Mouse (Mus musculus) stomach, embryonic 16.5 days (tissue): ENCODE data around the gene Nme6. TPM values are rescaled to one million over a fixed set of nuclear protein-coding genes. Genes with fewer than 3 reads are reported as not detected.

Experiments used
- ATAC-seq: fragments of 200-750 bp; cut with Nextera tagmentation; 2 replicates; pipeline ENCODE4 v1.8.0; 2017; ENCODE audit warnings: moderate number of reproducible peaks, moderate TSS enrichment; ENCODE audit not compliant: insufficient read depth, low FRiP score
- H3K27ac ChIP-seq: fragments of 300-500 bp; sonication (generic); 2 replicates; pipeline ENCODE4 v1.5.1; 2014; ENCODE audit warnings: low read length
- H3K27me3 ChIP-seq: fragments of 300-500 bp; sonication (generic); 2 replicates; pipeline ENCODE4 v1.6.1; 2014; ENCODE audit warnings: low read length, control low read depth, mixed read lengths; ENCODE audit not compliant: control insufficient read depth, insufficient read depth
- H3K36me3 ChIP-seq: fragments of 300-500 bp; sonication (generic); 2 replicates; pipeline ENCODE4 v1.6.1; 2014; ENCODE audit warnings: low read length; ENCODE audit not compliant: control insufficient read depth, insufficient read depth
- H3K4me1 ChIP-seq: fragments of 300-500 bp; sonication (generic); 2 replicates; pipeline ENCODE4 v1.6.1; 2014; ENCODE audit warnings: low read length, control low read depth, mixed read lengths; ENCODE audit not compliant: control insufficient read depth, insufficient read depth
- H3K4me2 ChIP-seq: fragments of 300-500 bp; sonication (generic); 2 replicates; pipeline ENCODE4 v1.6.1; 2014; ENCODE audit warnings: low read depth, low read length, mixed read lengths
- H3K4me3 ChIP-seq: fragments of 300-500 bp; sonication (generic); replicated peaks from 2 replicates; pipeline ENCODE4 v1.5.1; 2014; ENCODE audit warnings: mild to moderate bottlenecking, low read length
- H3K9ac ChIP-seq: fragments of 300-500 bp; sonication (generic); 2 replicates; pipeline ENCODE4 v1.6.1; 2014; ENCODE audit warnings: low read length
- H3K9me3 ChIP-seq: fragments of 300-500 bp; sonication (generic); replicated peaks from 2 replicates; pipeline ENCODE4 v1.6.1; 2016; ENCODE audit warnings: low read length, control low read depth; ENCODE audit not compliant: control insufficient read depth
- WGBS: fragments of 180-500 bp; shearing (Covaris S2); extraction: QIAGEN DNeasy Blood & Tissue Kit; methylation state at CpG from one replicate; pipeline ENCODE4 v1.1.7; 2014; 5-methylcytosine and 5-hydroxymethylcytosine counted together
- polyA plus RNA-seq: library from polyadenylated mRNA; unstranded; fragments of >200 nt; fragmentation: Nextera tagmentation; extraction: Ambion mirVana; gene quantifications from 2 replicates; pipeline ENCODE4 v1.2.1, GENCODE M21; 2015

The Nme6 gene
- polyA plus RNA-seq, 1 experiment from 2014 or later: 61.0 TPM

DNA sequence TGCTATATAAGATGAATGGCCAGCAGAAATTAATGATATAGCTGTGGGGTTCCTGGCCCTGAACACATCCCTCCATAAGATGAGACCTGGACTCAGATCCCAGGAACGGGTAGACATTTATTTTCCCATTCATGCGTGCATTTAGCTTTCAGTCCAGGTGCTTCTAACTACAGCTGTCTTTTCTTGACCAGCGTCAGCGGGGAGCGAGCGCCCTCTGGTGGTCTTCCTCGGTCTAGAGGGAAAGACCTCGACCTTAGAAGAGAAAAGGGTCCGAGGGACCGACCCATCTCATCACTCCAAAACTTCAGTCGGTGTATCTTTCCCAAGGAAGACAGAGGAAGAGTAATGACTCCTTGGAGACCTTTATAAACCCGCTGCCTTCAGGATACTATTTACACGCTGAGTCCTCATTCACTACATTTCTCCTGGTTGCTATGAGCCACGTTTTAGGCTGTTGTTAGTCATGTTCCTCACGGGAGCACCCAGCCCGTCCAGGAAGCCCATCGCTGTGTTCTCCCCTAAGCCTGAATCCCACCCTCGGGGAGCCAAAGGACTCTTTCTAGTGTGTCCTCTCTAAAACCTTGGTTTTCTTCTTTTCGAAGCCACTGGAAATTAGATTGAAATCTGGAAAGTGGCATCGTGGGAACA lies 30.0 kb downstream of the Nme6 start:
- no peak overlapping the region for H3K4me3 ChIP-seq
- H3K4me2 ChIP-seq: peak overlapping the region; percentile 25
- no peaks in the 10 kb centered on the region for H3K4me1 ChIP-seq
- H3K27ac ChIP-seq: no peak overlapping the region
- no peaks in the 10 kb centered on the region for H3K9me3 ChIP-seq
- H3K36me3 ChIP-seq: no peaks in the 10 kb centered on the region
- ATAC-seq: peak; percentile 50; the same call in 1 of the 2 replicates
- no peak overlapping the region for H3K9ac ChIP-seq
- no peaks in the 10 kb centered on the region for H3K27me3 ChIP-seq
- WGBS: 13% methylated on average over 20 of the region's 20 CpGs

DNA sequence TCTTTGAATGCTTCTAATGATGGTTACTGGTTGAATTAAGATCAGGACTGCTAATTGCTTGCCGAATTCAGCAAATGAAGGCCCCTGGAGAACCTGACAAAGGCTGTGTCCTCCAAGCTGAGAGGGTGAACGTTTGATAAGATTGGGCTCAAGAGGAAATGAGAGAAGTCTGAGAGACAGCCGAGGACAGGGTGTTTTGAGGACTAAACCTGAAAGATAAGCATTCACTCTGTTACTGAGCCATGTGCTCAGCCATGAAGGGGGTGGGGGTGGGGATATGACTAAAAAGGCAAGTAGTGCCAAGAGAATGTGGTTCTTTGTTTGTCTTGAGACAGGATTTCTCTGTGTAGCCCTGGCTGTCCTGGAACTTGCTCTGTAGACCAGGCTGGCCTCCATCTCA lies 30.5 kb downstream of the Nme6 start:
- Histone ChIP-seq H3K27me3 (no peaks in the 10 kb centered on the region), H3K9ac (no peak overlapping the region), H3K9me3 (no peaks in the 10 kb centered on the region), H3K4me1 (no peaks in the 10 kb centered on the region), H3K36me3 (no peaks in the 10 kb centered on the region), H3K27ac (no peak overlapping the region), H3K4me3 (no peak overlapping the region), H3K4me2 (peak overlapping the region; percentile 25; the same call in 1 of the 2 replicates)
- ATAC-seq: no peak
- 40% methylated on average over 3 of the region's 3 CpGs for WGBS

DNA sequence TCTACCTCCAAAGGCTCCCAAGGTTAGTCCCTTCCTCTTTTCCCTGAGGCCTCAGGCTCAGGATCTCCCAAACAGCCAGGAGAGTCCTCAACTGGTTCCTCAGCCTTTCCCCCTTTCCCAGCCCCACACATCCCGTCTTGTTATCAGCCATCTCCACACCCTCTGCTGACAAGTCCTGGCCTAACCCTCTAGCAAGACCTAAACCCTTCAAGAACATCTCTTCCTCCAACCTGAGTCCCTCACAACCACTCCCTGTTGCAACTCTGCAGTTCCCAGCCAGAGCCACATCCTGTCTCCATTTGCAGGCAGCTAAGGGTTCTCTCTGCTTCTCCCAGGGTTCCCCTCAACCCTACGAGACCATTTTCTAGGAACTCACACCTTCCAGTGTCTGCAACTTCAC lies 33.7 kb downstream of the Nme6 start:
- no peak overlapping the region for H3K27ac ChIP-seq
- 38% methylated on average over 2 of the region's 2 CpGs for WGBS
- no peak for ATAC-seq

DNA sequence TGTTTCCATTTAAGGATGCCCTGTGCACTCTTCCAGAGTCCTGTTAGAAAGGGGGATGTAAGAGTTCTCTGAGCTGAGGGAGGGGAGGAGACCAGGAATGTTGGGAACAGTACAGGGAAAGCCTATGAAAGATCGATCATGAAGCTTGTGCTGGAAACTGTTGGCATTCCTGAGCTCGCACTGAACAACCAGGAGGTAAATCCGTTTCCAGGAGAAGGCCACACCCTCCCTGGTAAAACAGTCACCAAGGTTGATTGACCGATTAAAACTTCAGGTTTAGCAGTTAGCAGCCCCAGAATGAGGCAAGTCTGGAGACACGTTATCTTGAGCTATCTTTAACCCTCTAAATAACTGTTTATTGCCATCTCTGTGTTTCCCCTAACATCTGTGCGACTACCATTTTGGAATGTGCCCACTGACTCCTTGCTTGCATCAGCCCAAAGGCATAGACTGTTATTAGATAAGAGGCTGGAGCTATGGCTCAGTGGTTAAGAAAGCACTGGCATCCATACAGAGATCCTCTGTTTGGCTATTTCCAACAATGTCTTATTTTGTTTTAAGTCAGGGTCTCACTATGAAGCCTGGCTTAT lies 38.5 kb downstream of the Nme6 start:
- H3K4me2 ChIP-seq: peak overlapping the region; percentile 3; the same call in 1 of the 2 replicates

More for the DNA sequence above, 33.7 kb downstream of the Nme6 start:
- H3K9me3 ChIP-seq: no peaks in the 10 kb centered on the region
- H3K4me2 ChIP-seq: no peak overlapping the region
- H3K27me3 ChIP-seq: no peaks in the 10 kb centered on the region
- no peaks in the 10 kb centered on the region for H3K36me3 ChIP-seq
- H3K4me1 ChIP-seq: 0 out of 2 replicates have a peak, but pooled peaks cover 3% of the 10 kb centered on the region
- H3K9ac ChIP-seq: no peak overlapping the region
- no peak overlapping the region for H3K4me3 ChIP-seq

DNA sequence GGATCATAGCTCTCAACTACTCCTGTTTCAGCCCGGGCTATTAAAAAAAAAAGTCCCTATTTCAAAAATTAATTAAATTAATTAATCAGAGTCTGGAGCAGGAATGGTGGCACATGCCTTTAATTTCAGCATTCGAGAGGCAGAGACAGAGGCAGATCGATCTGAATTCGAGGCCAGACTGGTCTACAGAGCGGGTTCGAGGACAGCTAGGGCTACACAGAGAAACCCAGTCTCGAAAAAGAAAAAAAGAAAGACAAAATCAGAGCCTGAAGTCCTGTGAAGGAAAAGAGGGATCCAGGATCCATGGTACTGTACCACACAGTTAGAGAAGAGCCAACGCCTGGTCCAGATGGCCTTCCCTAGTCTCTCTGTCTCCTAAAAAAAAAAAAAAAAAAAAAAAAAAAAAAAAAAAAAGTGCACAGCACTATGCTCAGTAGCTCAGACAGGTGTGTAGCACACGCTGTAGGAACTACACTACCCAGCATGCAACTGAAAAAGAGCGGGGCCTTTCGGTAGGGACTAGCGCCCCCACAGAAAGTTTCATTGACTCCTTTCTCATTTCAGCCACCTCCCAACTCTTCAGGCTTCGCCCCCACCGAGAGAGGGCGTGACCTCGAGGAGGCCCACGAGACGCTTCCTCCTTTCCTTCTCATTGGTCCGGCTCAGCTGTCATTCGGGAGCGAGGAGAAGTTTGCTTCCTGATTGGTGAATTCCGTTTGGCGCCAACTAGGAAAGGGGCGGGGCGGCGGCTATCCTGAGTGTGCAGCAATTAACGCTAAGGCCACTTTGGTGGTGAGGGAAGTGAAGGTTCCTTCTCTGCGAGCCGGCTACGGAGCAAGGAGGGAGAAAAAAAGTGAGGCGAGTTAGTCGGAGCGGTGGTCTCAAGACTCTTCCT lies 42.5 kb downstream of the Nme6 start, which contains the start of gene Cdc25a:
Gene Cdc25a (plus strand): TSS at position 783 of the 895 bp plus-strand sequence.
- Histone ChIP-seq H3K9ac (peak within 1 kb of the TSS; percentile 96), H3K4me3 (peak within 1 kb of the TSS; percentile 99), H3K9me3 (no peaks in the 10 kb centered on the region), H3K4me1 (peaks cover 19% of the 10 kb centered on the region), H3K4me2 (peak within 1 kb of the TSS; percentile 89), H3K27ac (peak within 1 kb of the TSS; percentile 94), H3K36me3 (peaks cover 10% of the 10 kb centered on the region; the same call in 1 of the 2 replicates), H3K27me3 (no peaks in the 10 kb centered on the region)
- 7% methylated on average over 33 of the region's 33 CpGs for WGBS
- peak; percentile 95 for ATAC-seq

More for the DNA sequence above, 38.5 kb downstream of the Nme6 start:
- no peak overlapping the region for H3K9ac ChIP-seq
- no peaks in the 10 kb centered on the region for H3K36me3 ChIP-seq
- no peaks in the 10 kb centered on the region for H3K27me3 ChIP-seq
- no peak for ATAC-seq
- H3K9me3 ChIP-seq: no peaks in the 10 kb centered on the region
- WGBS: 26% methylated on average over 6 of the region's 6 CpGs
- 0 out of 2 replicates have a peak, but pooled peaks cover 6% of the 10 kb centered on the region for H3K4me1 ChIP-seq
- no peak overlapping the region for H3K4me3 ChIP-seq
- no peak overlapping the region for H3K27ac ChIP-seq

DNA sequence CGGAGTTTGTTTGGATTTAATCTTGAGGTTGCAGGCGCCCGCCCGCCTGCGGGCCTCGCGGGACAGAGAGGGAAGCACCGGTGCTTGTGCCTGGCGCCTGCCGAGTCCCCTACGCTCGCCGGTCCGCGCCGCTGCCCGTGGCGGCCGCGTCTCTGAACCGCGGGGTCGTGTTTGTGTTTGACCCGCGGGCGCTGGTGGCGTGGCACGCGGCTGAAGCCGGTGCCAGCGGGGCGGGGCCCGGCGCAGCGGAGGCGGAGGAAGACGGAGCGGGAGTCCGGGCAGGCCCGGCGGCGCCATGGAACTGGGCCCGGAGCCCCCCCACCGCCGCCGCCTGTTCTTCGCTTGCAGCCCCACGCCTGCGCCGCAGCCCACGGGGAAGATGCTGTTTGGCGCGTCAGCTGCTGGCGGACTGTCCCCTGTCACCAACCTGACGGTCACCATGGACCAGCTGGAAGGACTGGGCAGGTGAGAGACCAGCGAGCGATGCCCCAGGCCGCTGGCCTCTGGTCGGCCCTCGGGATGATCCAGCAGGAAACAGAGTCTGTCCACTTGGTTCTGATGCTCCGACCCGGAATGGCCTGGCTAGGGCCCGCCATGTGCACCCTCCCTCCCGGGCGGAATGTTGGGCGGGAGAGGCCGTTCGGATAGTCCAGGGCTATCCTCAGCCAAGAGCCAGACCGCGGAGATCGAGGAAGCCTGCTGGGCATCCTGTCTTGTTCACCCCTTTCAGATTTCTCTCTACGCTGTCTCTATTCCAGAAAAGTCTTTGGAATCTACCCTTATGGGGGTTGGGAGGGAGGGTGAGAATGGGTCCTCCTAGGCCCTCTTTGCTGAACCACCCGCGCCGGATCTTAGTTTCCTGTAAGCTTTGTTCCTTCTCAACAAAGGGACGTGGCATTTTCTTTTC lies 43.4 kb downstream of the Nme6 start:
- Histone ChIP-seq H3K36me3 (peaks cover 15% of the 10 kb centered on the region), H3K4me2 (peak overlapping the region; percentile 89), H3K4me3 (peak overlapping the region; percentile 99), H3K27me3 (no peaks in the 10 kb centered on the region), H3K27ac (peak overlapping the region; percentile 94), H3K4me1 (peaks cover 19% of the 10 kb centered on the region), H3K9ac (peak overlapping the region; percentile 96), H3K9me3 (no peaks in the 10 kb centered on the region)
- ATAC-seq: peak; percentile 69
- under 1% methylated on average over 76 of the region's 76 CpGs for WGBS

GRCm38 (mm10) chr9:109876756-109877155 lies 44.2 kb downstream of the Nme6 start:
- Histone ChIP-seq H3K27ac (peak overlapping the region; percentile 94), H3K9ac (peak overlapping the region; percentile 96), H3K36me3 (peaks cover 19% of the 10 kb centered on the region), H3K4me1 (peaks cover 15% of the 10 kb centered on the region), H3K4me3 (peak overlapping the region; percentile 99), H3K27me3 (no peaks in the 10 kb centered on the region), H3K9me3 (no peaks in the 10 kb centered on the region), H3K4me2 (peak overlapping the region; percentile 89)
- under 1% methylated on average over 3 of the region's 3 CpGs for WGBS
- ATAC-seq: no peak

GRCm38 (mm10) chr9:109877666-109878065 lies 45.1 kb downstream of the Nme6 start:
- H3K9ac ChIP-seq: peak overlapping the region; percentile 96; the same call in 1 of the 2 replicates
- peaks cover 19% of the 10 kb centered on the region for H3K36me3 ChIP-seq
- H3K4me3 ChIP-seq: peak overlapping the region; percentile 99
- no peak for ATAC-seq
- no peak overlapping the region for H3K27ac ChIP-seq
- H3K4me2 ChIP-seq: peak overlapping the region; percentile 89
- H3K27me3 ChIP-seq: no peaks in the 10 kb centered on the region
- no peaks in the 10 kb centered on the region for H3K9me3 ChIP-seq
- peaks cover 15% of the 10 kb centered on the region for H3K4me1 ChIP-seq
- 79% methylated on average over 5 of the region's 5 CpGs for WGBS
